Mouse (Mus musculus): Measurements from ENCODE around the gene Slc45a3. TPM values are rescaled to one million over a fixed set of nuclear protein-coding genes. Genes with fewer than 3 reads are reported as not detected.

The Slc45a3 gene
- total and polyA plus RNA-seq, 2 experiments from 2014 or later, result 2.8 to 9.5 TPM

GRCm38 (mm10) chr1:131937659-131938305 lies 25.0 kb upstream of the Slc45a3 start:
- Histone ChIP-seq H3K27me3 (ENCODE audit: control insufficient read depth, insufficient read depth, low read length) (no peaks in the 10 kb centered on the region), H3K9ac (replicated peaks; ENCODE audit: low read depth, low read length) (no peak overlapping the region), H3K9me3 (replicated peaks; ENCODE audit: control insufficient read depth, low read length) (no peaks in the 10 kb centered on the region), H3K27ac (ENCODE audit: low read depth) (no peak overlapping the region), H3K4me3 (ENCODE audit: low read depth, low read length) (no peak overlapping the region), H3K36me3 (replicated peaks; ENCODE audit: control insufficient read depth, insufficient read depth, low read length) (peaks cover 13% of the 10 kb centered on the region), H3K4me1 (ENCODE audit: control insufficient read depth, insufficient read depth) (0 out of 2 replicates have a peak, but pooled peaks cover 7% of the 10 kb centered on the region), H3K4me2 (ENCODE audit: low read depth, low read length) (no peak overlapping the region)
- TF ChIP-seq CTCF (IDR thresholded peaks at IDR 0.05; ENCODE audit: low read depth) (peak; percentile 83), EP300 (IDR thresholded peaks at IDR 0.05; ENCODE audit: low read depth) (no peak)
- ATAC-seq (ENCODE audit: insufficient read depth, low read depth), result peak; percentile 35; the same call in 1 of the 2 replicates
- DNase-seq (ENCODE audit: low spot score), result peak; percentile 63
- WGBS, result 46% methylated on average over 6 of the region's 6 CpGs

GRCm38 (mm10) chr1:131938811-131939210 lies 24.0 kb upstream of the Slc45a3 start:
- Histone ChIP-seq H3K4me1 (ENCODE audit: control insufficient read depth, insufficient read depth) (0 out of 2 replicates have a peak, but pooled peaks cover 7% of the 10 kb centered on the region), H3K4me3 (ENCODE audit: low read depth, low read length) (no peak overlapping the region), H3K9me3 (replicated peaks; ENCODE audit: control insufficient read depth, low read length) (no peaks in the 10 kb centered on the region), H3K9ac (replicated peaks; ENCODE audit: low read depth, low read length) (no peak overlapping the region), H3K4me2 (ENCODE audit: low read depth, low read length) (no peak overlapping the region), H3K27me3 (ENCODE audit: control insufficient read depth, insufficient read depth, low read length) (no peaks in the 10 kb centered on the region), H3K27ac (ENCODE audit: low read depth) (0 out of 2 replicates have a peak overlapping the region, but pooled peaks have one; percentile 26), H3K36me3 (replicated peaks; ENCODE audit: control insufficient read depth, insufficient read depth, low read length) (peaks cover 8% of the 10 kb centered on the region)
- ATAC-seq (ENCODE audit: insufficient read depth, low read depth) (peak; percentile 74), DNase-seq (ENCODE audit: low spot score) (peak; percentile 66)
- TF ChIP-seq EP300 (IDR thresholded peaks at IDR 0.05; ENCODE audit: low read depth) (no peak), CTCF (IDR thresholded peaks at IDR 0.05; ENCODE audit: low read depth) (no peak; the same call in 1 of the 2 replicates)
- WGBS, result 10% methylated on average over 1 of the region's 1 CpGs

DNA sequence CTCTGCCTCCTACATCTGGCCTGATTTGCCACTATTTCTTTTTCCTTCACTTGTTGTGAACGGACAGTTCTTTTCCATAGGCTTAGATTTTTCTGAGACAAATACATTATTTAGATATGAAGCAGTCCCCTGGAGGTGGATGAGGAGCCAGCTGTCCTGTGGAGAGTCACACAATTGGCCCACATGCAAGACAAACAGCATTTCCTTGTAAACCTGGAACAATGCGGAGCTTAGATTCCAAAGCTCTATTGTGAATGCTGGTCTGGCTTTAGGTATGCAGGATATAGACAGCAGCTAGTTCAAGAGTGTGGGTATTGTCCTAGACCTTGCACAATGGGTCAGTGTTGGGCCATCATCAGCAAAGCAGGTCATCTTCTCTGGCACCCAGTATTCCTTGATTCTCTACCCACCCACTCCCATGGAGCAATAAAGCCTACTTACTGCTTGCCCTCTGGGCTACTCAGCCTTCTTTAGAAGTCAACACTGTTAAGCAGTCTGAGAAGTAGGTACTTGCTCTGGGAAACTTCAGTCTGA lies 22.0 kb upstream of the Slc45a3 start:
- WGBS, result 51% methylated on average over 2 of the region's 2 CpGs

DNA sequence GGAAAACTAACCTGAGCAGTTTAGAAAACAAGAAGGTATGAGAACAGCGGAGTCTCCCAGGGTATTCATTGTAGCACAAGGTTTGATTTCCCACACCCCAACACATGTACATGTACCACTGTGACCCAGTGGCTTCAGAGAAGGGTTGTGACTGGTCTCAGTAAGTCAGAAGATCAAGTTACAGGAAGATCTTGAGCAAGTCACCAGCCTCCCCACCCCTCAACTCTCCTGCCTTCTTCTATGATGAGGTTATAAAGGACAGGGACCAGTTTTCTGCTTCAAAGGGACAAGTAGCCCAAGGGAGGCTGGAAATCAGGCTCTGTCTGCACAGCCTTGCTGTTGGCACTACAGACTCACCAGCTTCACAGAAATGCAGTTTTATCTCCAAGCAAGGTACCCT lies 21.3 kb upstream of the Slc45a3 start:
- H3K4me2 ChIP-seq (ENCODE audit: low read depth, low read length), result no peak overlapping the region
- no peak overlapping the region for H3K27ac ChIP-seq (ENCODE audit: low read depth)
- WGBS, result 100% methylated on average over 1 of the region's 1 CpGs

More for the DNA sequence above, 22.0 kb upstream of the Slc45a3 start:
- TF ChIP-seq CTCF (IDR thresholded peaks at IDR 0.05; ENCODE audit: low read depth), result no peak
- TF ChIP-seq EP300 (IDR thresholded peaks at IDR 0.05; ENCODE audit: low read depth), result no peak
- no peaks in the 10 kb centered on the region for H3K36me3 ChIP-seq (replicated peaks; ENCODE audit: control insufficient read depth, insufficient read depth, low read length)
- DNase-seq (ENCODE audit: low spot score) (peak; percentile 39), ATAC-seq (ENCODE audit: insufficient read depth, low read depth) (no peak)
- H3K4me1 ChIP-seq (ENCODE audit: control insufficient read depth, insufficient read depth), result 0 out of 2 replicates have a peak, but pooled peaks cover 7% of the 10 kb centered on the region
- no peak overlapping the region for H3K4me3 ChIP-seq (ENCODE audit: low read depth, low read length)
- H3K4me2 ChIP-seq (ENCODE audit: low read depth, low read length), result no peak overlapping the region
- H3K9me3 ChIP-seq (replicated peaks; ENCODE audit: control insufficient read depth, low read length), result no peaks in the 10 kb centered on the region
- no peaks in the 10 kb centered on the region for H3K27me3 ChIP-seq (ENCODE audit: control insufficient read depth, insufficient read depth, low read length)
- H3K27ac ChIP-seq (ENCODE audit: low read depth), result peak overlapping the region; percentile 2; the same call in 1 of the 2 replicates
- no peak overlapping the region for H3K9ac ChIP-seq (replicated peaks; ENCODE audit: low read depth, low read length)

DNA sequence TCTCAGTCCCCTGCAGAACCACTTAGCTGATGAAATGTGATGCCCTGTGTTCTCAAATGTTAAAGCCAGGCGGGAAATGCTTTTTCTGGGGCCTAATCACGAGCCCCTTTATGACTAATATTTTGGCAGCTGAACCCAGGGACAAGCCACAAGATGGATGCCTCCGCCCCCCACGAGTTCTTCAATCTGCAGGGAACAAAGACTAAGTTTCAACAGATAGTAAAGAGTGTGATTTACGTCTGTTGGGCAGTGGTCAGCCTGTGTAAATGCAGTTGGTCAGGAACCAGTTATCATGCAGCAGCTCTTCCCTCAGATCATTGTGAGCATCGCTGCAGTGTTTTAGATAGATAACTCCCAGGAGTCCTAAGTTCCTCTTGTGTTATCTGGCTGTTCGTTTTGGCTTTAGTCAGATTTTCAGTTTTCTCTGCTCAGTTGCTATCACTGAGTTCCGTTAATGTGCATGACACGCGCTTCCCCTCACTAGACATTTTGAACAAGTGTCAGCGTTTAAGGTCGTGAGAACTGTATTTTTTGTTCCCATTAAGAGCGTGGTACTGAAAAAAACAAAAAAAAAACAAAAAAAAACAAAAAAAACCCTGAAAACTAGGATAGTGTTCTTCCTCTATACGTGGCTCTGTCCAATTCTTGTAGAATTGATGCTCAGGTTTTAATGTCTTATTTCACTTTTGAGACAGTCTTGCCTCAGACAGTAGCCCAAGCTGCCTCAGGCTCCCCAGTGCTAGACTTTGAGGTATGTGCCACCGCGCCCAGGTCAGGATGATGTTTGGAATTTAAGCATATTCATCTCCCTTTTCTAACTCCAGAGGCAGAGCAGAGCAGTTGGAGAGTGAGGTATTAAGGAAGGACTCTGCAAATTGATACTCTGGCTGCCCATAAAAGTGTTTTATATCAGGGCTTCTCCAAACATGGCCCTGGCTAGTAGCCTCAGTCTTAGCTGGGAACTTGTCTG lies 19.9 kb upstream of the Slc45a3 start:
- Histone ChIP-seq H3K9me3 (replicated peaks; ENCODE audit: control insufficient read depth, low read length) (no peaks in the 10 kb centered on the region), H3K4me2 (ENCODE audit: low read depth, low read length) (no peak overlapping the region), H3K4me1 (ENCODE audit: control insufficient read depth, insufficient read depth) (0 out of 2 replicates have a peak, but pooled peaks cover 7% of the 10 kb centered on the region), H3K27ac (ENCODE audit: low read depth) (peak overlapping the region; percentile 34; the same call in 1 of the 2 replicates), H3K9ac (replicated peaks; ENCODE audit: low read depth, low read length) (no peak overlapping the region), H3K27me3 (ENCODE audit: control insufficient read depth, insufficient read depth, low read length) (no peaks in the 10 kb centered on the region), H3K4me3 (ENCODE audit: low read depth, low read length) (no peak overlapping the region), H3K36me3 (replicated peaks; ENCODE audit: control insufficient read depth, insufficient read depth, low read length) (no peaks in the 10 kb centered on the region)
- 48% methylated on average over 16 of the region's 16 CpGs for WGBS
- DNase-seq (ENCODE audit: low spot score) (no peak), ATAC-seq (ENCODE audit: insufficient read depth, low read depth) (no peak)
- TF ChIP-seq EP300 (IDR thresholded peaks at IDR 0.05; ENCODE audit: low read depth) (no peak), CTCF (IDR thresholded peaks at IDR 0.05; ENCODE audit: low read depth) (no peak)

More for the DNA sequence above, 21.3 kb upstream of the Slc45a3 start:
- no peak for TF ChIP-seq CTCF (IDR thresholded peaks at IDR 0.05; ENCODE audit: low read depth)
- TF ChIP-seq EP300 (IDR thresholded peaks at IDR 0.05; ENCODE audit: low read depth), result no peak
- no peaks in the 10 kb centered on the region for H3K27me3 ChIP-seq (ENCODE audit: control insufficient read depth, insufficient read depth, low read length)
- DNase-seq (ENCODE audit: low spot score) (no peak), ATAC-seq (ENCODE audit: insufficient read depth, low read depth) (no peak)
- no peaks in the 10 kb centered on the region for H3K36me3 ChIP-seq (replicated peaks; ENCODE audit: control insufficient read depth, insufficient read depth, low read length)
- H3K4me3 ChIP-seq (ENCODE audit: low read depth, low read length), result no peak overlapping the region
- H3K4me1 ChIP-seq (ENCODE audit: control insufficient read depth, insufficient read depth), result 0 out of 2 replicates have a peak, but pooled peaks cover 7% of the 10 kb centered on the region
- no peak overlapping the region for H3K9ac ChIP-seq (replicated peaks; ENCODE audit: low read depth, low read length)
- no peaks in the 10 kb centered on the region for H3K9me3 ChIP-seq (replicated peaks; ENCODE audit: control insufficient read depth, low read length)
